Mouse (Mus musculus): Measurements from ENCODE around the gene Adcyap1r1.

- TF ChIP-seq CTCF (IDR thresholded peaks at IDR 0.05) (no peak), POLR2A (IDR thresholded peaks at IDR 0.05; ENCODE audit: insufficient read depth, low read depth, low read length) (no peak)
Measured at GRCm38 (mm10) chr6:55435266-55436159, 16.3 kb upstream of the Adcyap1r1 start.

Measured in heart, adult 2 months (tissue).